Mouse (Mus musculus): ENCODE results near the gene Ripor2. TPM values are rescaled to one million over a fixed set of nuclear protein-coding genes. Genes with fewer than 3 reads are reported as not detected.

Ripor2 gene
- total RNA-seq, 1 experiment from 2014 or later, result 72.0 TPM

GRCm38 (mm10) chr13:24575126-24575525, 6.9 kb upstream of the Ripor2 start:
- ATAC-seq (replicated peaks in 1 of 2; ENCODE audit: insufficient read depth in 1 of 2, low FRiP score in 2 of 2, low TSS enrichment in 1 of 2, low read depth in 1 of 2, poor library complexity in 2 of 2, severe bottlenecking in 2 of 2), result no peak

GRCm38 (mm10) chr13:24576338-24577119, 5.5 kb upstream of the Ripor2 start:
- no peak; a peak in 1 of 4 replicates for ATAC-seq (replicated peaks in 1 of 2; ENCODE audit: insufficient read depth in 1 of 2, low FRiP score in 2 of 2, low TSS enrichment in 1 of 2, low read depth in 1 of 2, poor library complexity in 2 of 2, severe bottlenecking in 2 of 2)

DNA sequence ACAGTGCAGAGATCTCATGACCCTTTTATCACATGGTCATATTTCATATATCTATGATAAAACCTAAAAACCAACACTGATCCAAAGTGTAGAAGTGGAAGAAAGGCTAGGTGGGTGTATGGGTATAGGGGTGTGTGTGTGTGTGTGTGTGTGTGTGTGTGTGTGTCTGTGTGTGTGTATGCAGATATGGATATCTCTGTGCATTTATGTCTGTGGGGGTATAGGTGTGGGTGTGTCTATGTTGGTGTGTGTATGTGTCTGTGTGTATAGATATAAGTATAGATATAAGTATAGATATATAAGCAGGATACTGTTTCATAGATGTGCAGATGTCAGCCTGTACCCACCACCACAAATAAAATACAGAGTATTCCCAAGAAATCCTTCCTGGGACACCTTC, 3.7 kb upstream of the Ripor2 start:
- ATAC-seq (replicated peaks in 1 of 2; ENCODE audit: insufficient read depth in 1 of 2, low FRiP score in 2 of 2, low TSS enrichment in 1 of 2, low read depth in 1 of 2, poor library complexity in 2 of 2, severe bottlenecking in 2 of 2), result no peak

DNA sequence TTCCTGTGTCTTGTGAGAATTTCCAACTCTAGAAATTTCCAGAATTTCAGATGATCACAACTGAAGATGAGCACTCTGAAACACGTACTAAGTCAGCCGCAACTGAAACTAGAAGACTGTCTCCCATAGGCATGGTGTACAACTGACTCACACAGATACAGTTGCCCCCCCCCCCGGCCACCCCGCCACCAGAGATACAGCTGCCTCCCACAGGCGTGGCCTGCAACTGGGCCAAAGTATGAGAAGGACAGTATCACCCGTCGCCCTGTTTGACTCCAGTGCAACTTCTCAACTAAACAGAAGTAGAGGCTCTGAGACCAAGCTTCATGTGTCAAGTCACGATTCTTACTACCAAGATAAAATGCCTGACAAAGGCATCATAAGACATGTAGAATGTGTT, 1.2 kb upstream of the Ripor2 start:
- no peak for ATAC-seq (replicated peaks in 1 of 2; ENCODE audit: insufficient read depth in 1 of 2, low FRiP score in 2 of 2, low TSS enrichment in 1 of 2, low read depth in 1 of 2, poor library complexity in 2 of 2, severe bottlenecking in 2 of 2)

- ATAC-seq (replicated peaks in 1 of 2; ENCODE audit: insufficient read depth in 1 of 2, low FRiP score in 2 of 2, low TSS enrichment in 1 of 2, low read depth in 1 of 2, poor library complexity in 2 of 2, severe bottlenecking in 2 of 2), result no peak
Observed at GRCm38 (mm10) chr13:24584403-24584802, 2.4 kb downstream of the Ripor2 start.

GRCm38 (mm10) chr13:24584841-24585240, 2.9 kb downstream of the Ripor2 start:
- ATAC-seq (replicated peaks in 1 of 2; ENCODE audit: insufficient read depth in 1 of 2, low FRiP score in 2 of 2, low TSS enrichment in 1 of 2, low read depth in 1 of 2, poor library complexity in 2 of 2, severe bottlenecking in 2 of 2), result no peak

GRCm38 (mm10) chr13:24585369-24585768, 3.4 kb downstream of the Ripor2 start:
- ATAC-seq (replicated peaks in 1 of 2; ENCODE audit: insufficient read depth in 1 of 2, low FRiP score in 2 of 2, low TSS enrichment in 1 of 2, low read depth in 1 of 2, poor library complexity in 2 of 2, severe bottlenecking in 2 of 2), result no peak

GRCm38 (mm10) chr13:24587192-24587895, 5.4 kb downstream of the Ripor2 start:
- no peak for ATAC-seq (replicated peaks in 1 of 2; ENCODE audit: insufficient read depth in 1 of 2, low FRiP score in 2 of 2, low TSS enrichment in 1 of 2, low read depth in 1 of 2, poor library complexity in 2 of 2, severe bottlenecking in 2 of 2)

GRCm38 (mm10) chr13:24588603-24589002, 6.6 kb downstream of the Ripor2 start:
- ATAC-seq (replicated peaks in 1 of 2; ENCODE audit: insufficient read depth in 1 of 2, low FRiP score in 2 of 2, low TSS enrichment in 1 of 2, low read depth in 1 of 2, poor library complexity in 2 of 2, severe bottlenecking in 2 of 2), result no peak

- no peak for ATAC-seq (replicated peaks in 1 of 2; ENCODE audit: insufficient read depth in 1 of 2, low FRiP score in 2 of 2, low TSS enrichment in 1 of 2, low read depth in 1 of 2, poor library complexity in 2 of 2, severe bottlenecking in 2 of 2)
Observed at GRCm38 (mm10) chr13:24591737-24592136, 9.7 kb downstream of the Ripor2 start.

DNA sequence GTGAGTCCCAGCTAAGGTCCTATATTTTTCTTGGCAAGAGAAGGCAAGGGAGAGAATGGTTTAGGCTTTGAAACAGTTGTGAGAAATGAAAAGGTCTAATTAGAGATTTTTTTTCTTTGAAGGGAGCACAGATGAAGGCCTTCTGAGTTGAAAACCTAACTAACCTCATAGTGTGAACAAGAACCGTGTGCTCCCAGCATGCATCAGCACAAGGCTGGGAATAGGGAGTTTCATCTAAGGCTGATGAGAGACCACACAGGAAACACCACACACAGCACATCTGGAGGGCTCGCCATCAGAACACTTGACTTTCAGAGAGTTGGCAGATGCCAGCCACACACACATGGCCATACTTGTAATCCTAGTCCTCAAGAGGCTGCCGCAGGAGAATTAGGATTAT, 12.3 kb downstream of the Ripor2 start:
- ATAC-seq (replicated peaks in 1 of 2; ENCODE audit: insufficient read depth in 1 of 2, low FRiP score in 2 of 2, low TSS enrichment in 1 of 2, low read depth in 1 of 2, poor library complexity in 2 of 2, severe bottlenecking in 2 of 2), result no peak

DNA sequence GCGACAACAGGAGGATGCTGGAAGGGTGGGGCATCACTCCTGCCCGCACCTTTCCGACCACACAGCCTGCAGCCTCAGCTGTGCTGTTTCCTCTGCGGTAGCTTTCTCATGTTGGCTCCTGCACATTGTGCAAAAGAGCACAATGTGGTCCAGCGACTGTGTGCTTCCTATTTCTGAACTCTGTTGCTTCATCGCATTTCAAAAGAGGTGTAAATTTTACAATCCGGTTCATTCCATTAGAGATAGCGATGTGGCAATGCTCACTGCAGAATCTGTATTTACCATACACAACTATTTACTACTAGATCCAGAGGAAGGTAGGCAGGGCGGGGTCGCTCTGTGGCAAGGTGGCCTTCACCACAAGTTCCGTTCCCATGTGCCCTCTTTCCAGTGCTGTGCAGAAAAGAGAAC, 17.6 kb downstream of the Ripor2 start:
- peak; percentile 84 to 90 for ATAC-seq (replicated peaks in 1 of 2; ENCODE audit: insufficient read depth in 1 of 2, low FRiP score in 2 of 2, low TSS enrichment in 1 of 2, low read depth in 1 of 2, poor library complexity in 2 of 2, severe bottlenecking in 2 of 2)

DNA sequence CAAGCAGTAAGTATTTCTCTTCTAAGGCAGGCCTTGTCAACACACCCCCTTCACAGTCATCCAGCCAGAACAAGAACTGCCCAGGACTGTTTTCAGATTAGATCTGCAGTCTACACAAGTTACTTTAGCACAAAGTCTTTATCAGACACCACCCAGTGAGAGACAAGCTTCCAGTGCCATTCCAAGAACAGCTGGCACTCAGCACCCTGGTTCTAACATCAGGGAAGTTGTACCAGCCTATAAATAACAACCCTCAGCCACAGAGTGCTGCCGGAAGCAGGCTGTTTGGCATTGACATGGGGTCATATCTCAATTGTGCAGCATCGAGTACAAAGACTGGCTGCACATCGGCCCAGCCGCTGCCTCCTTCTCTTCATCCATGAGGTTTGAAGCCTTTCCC, 21.0 kb downstream of the Ripor2 start:
- ATAC-seq (replicated peaks in 1 of 2; ENCODE audit: insufficient read depth in 1 of 2, low FRiP score in 2 of 2, low TSS enrichment in 1 of 2, low read depth in 1 of 2, poor library complexity in 2 of 2, severe bottlenecking in 2 of 2), result peak; percentile 52 to 55

DNA sequence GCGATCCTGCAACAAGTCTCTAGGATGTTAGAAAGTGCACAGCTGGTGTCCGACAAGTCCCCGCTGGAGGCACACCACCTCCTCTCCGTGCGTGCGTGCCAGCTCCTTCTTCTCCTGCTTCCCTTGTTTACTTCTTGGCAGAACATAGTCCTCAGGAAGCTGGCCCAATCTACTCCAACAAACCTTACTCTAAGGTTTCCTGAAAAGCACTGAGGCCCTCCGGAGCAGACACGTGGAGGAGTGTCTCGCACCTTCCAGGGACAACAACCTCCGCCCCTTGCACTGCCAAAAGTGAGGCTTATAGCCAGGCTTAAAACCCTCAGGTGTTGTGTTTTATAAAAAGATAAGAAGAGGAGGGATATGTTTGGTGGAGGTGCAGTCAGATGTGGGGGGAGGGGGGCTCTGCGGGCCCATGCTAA, 21.6 kb downstream of the Ripor2 start:
- no peak for ATAC-seq (replicated peaks in 1 of 2; ENCODE audit: insufficient read depth in 1 of 2, low FRiP score in 2 of 2, low TSS enrichment in 1 of 2, low read depth in 1 of 2, poor library complexity in 2 of 2, severe bottlenecking in 2 of 2)

GRCm38 (mm10) chr13:24604096-24604495, 22.1 kb downstream of the Ripor2 start:
- no peak for ATAC-seq (replicated peaks in 1 of 2; ENCODE audit: insufficient read depth in 1 of 2, low FRiP score in 2 of 2, low TSS enrichment in 1 of 2, low read depth in 1 of 2, poor library complexity in 2 of 2, severe bottlenecking in 2 of 2)

DNA sequence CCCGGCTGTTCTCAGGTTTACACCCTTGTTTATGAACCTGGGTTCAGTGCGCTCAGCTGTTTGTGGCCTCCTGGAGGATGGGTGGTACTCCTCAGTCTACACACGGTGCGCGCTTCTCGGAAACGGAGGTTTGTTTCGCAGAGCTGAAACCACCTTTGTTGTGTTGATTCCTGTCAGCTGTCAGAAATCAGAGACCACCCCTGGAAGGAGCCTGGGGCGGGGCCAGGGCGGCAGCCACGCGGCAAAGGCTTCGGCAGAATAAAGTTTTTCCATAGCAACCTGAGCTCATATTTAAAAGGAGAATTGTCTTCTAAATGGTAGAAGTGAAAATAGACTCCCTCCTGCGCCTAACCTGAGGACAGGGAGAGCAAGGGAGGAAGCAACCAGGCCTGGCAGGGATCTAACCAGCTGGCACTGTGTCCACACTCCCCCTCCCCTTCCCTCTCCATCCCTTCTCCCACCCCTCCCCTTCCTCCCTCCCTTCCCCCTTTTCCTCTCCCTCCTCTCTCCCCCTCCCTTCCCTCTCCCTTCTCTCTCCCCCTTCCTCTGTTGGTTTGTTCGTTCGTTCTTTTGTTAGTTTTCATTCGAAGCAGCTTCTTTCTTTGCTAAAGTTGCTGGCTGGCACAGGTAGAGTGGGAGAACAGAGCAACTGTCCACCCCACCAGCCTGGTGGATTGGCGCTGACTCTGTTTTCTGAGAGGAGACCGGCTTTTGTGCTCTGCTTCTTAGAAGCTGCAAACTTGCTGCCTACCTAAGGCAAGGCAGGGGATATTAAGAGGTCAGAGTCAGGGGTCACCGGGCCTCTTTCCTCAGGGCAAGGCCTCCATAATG, 23.0 kb downstream of the Ripor2 start:
- peak in 1 of 2 experiments; percentile 11; a peak in 1 of 4 replicates for ATAC-seq (replicated peaks in 1 of 2; ENCODE audit: insufficient read depth in 1 of 2, low FRiP score in 2 of 2, low TSS enrichment in 1 of 2, low read depth in 1 of 2, poor library complexity in 2 of 2, severe bottlenecking in 2 of 2)

- ATAC-seq (replicated peaks in 1 of 2; ENCODE audit: insufficient read depth in 1 of 2, low FRiP score in 2 of 2, low TSS enrichment in 1 of 2, low read depth in 1 of 2, poor library complexity in 2 of 2, severe bottlenecking in 2 of 2), result no peak
Observed at GRCm38 (mm10) chr13:24605755-24606154, 23.8 kb downstream of the Ripor2 start.

DNA sequence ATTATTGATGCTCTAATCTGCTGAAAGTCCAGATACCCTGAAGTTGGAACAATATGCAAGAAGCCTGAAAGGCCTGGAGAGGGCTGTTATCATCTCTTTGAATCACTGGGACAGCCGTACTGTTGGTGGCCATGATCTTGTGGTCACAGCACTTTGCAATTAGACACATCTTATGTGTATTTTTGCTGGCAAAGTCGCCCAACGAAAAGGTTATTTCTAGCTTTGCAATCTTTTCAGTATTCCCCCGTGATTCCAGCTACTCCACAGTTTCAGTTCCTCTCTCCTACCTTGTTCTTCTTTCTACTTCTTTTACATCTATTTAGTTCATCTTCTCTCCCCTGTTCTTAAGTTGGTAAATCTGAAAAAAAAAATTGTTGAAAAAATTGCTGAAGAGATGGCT, 26.0 kb downstream of the Ripor2 start:
- ATAC-seq (replicated peaks in 1 of 2; ENCODE audit: insufficient read depth in 1 of 2, low FRiP score in 2 of 2, low TSS enrichment in 1 of 2, low read depth in 1 of 2, poor library complexity in 2 of 2, severe bottlenecking in 2 of 2), result no peak
